Mouse (Mus musculus): ENCODE measurements around the gene Tnrc6a. TPM values are rescaled to one million over a fixed set of nuclear protein-coding genes. Genes with fewer than 3 reads are reported as not detected.

Tnrc6a gene
- total RNA-seq (2012; rRNA removed) (15.3 and 18.1 TPM in 2 replicates), polyA plus RNA-seq (2012; ENCODE audit: insufficient read depth in 1 of 2, insufficient read length in 2 of 2, low read depth in 1 of 2, low replicate concordance in 2 of 2, missing spikeins in 1 of 2) (10 to 100 TPM in 1 of 2 experiments, not detected in 1; 34.5 TPM)

DNA sequence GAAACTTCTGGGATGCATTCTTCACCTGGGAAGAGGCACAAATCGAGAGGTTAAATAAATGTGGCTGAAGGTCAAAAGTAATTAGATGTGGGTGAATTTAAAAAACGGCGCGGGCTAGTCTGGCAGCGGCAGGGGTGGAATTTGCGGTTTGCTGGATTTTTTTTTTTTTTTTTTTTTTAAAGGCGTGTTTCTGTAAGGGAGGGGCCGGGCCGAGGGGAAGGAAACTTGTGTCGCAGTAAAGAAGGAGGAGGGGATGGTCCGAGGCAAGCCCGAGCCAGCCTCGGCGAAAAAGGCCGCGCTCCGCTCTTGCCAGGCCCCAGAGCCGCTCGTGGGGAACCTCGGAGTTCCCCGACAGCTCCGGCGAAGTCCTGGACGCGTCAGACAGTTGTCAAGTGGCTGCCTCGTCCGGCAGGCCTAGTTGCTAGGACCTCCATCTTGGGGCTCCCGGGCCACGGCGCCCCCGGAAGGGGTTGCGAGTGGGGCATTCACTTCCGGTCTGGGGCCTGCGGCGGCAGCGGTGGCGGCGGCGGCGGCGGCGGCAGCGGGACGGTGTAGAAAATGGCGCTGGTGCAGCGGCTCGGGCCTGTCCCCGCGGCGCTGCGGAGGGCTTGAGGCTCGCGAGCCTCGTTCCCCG lies at the start of gene Tnrc6a:
TSS of gene Tnrc6a (plus strand) at position 221 of the 634 bp plus-strand sequence.
- DNase-seq (ENCODE audit: low read depth, low spot score), result peak; percentile 94
- Histone ChIP-seq H3K4me1 (ENCODE audit: control insufficient read depth in 1 of 2, insufficient read depth in 2 of 2, low read length in 2 of 2) (peaks cover 0 to 11% of the 10 kb centered on the region in 2 experiments; a peak in 2 of 4 replicates), H3K9ac (ENCODE audit: control insufficient read depth, low read depth, low read length, poor library complexity, severe bottlenecking) (peak within 1 kb of the TSS; percentile 93)
- no peak for TF ChIP-seq GATA1 (IDR thresholded peaks at IDR 0.05; ENCODE audit: low read depth, low read length)
- TF ChIP-seq RCOR1 (IDR thresholded peaks at IDR 0.05; ENCODE audit: low read depth, low read length), result no peak
- TF ChIP-seq CHD1 (IDR thresholded peaks at IDR 0.05; ENCODE audit: low read depth, low read length), result no peak
- TF ChIP-seq JUND (IDR thresholded peaks at IDR 0.05; ENCODE audit: low read depth, low read length), result no peak; the same call in 1 of the 2 replicates
- peak; percentile 86 for TF ChIP-seq NELFE (IDR thresholded peaks at IDR 0.05; ENCODE audit: low read depth, low read length)
- no peak for TF ChIP-seq SMC3 (IDR thresholded peaks at IDR 0.05; ENCODE audit: low read depth, low read length)
- TF ChIP-seq SIN3A (IDR thresholded peaks at IDR 0.05; ENCODE audit: low read length), result peak; percentile 81
- TF ChIP-seq HCFC1 (IDR thresholded peaks at IDR 0.05; ENCODE audit: low read depth, low read length), result peak; percentile 92
- TF ChIP-seq E2F4 (IDR thresholded peaks at IDR 0.05; ENCODE audit: borderline replicate concordance, low read depth, low read length), result peak; percentile 81
- no peak for TF ChIP-seq POLR2AphosphoS5 (IDR thresholded peaks at IDR 0.05; ENCODE audit: borderline replicate concordance, low read depth, low read length)
- no peak for TF ChIP-seq RAD21 (IDR thresholded peaks at IDR 0.05; ENCODE audit: low read depth, low read length)
- TF ChIP-seq TCF12 (IDR thresholded peaks at IDR 0.05; ENCODE audit: low read depth, low read length), result peak; percentile 67
- TF ChIP-seq MXI1 (IDR thresholded peaks at IDR 0.05; ENCODE audit: low read depth, low read length), result peak; percentile 76
- TF ChIP-seq MYB (IDR thresholded peaks at IDR 0.05; ENCODE audit: low read depth, low read length), result no peak
- TF ChIP-seq BHLHE40 (IDR thresholded peaks at IDR 0.05; ENCODE audit: borderline replicate concordance, low read depth, low read length), result no peak
- no peak for TF ChIP-seq NRF1 (IDR thresholded peaks at IDR 0.05; ENCODE audit: insufficient read depth, low read depth, low read length, poor library complexity, severe bottlenecking)
- TF ChIP-seq MAFK (IDR thresholded peaks at IDR 0.05; ENCODE audit: borderline replicate concordance, low read depth, low read length), result no peak
- no peak; a peak in 1 of 4 replicates for TF ChIP-seq EP300 (IDR thresholded peaks at IDR 0.05; ENCODE audit: low read depth in 1 of 2, low read length in 2 of 2)
- no peak; the same call in 1 of the 2 replicates for TF ChIP-seq GABPA (IDR thresholded peaks at IDR 0.05; ENCODE audit: low read depth, low read length)
- no peak for TF ChIP-seq CTCF (IDR thresholded peaks at IDR 0.05 in 2 of 3, conservative IDR thresholded peaks at IDR 0.05 in 1 of 3; ENCODE audit: control insufficient read depth in 1 of 3, insufficient read depth in 1 of 3, low read depth in 2 of 3, low read length in 3 of 3, poor library complexity in 1 of 3, severe bottlenecking in 1 of 3)
- TF ChIP-seq KAT2A (conservative IDR thresholded peaks at IDR 0.05; ENCODE audit: low read depth, low read length), result peak; percentile 78; the same call in 1 of the 2 replicates
- peak; percentile 67 for TF ChIP-seq POLR2AphosphoS2 (IDR thresholded peaks at IDR 0.05; ENCODE audit: low read length)
- TF ChIP-seq ZNF384 (IDR thresholded peaks at IDR 0.05; ENCODE audit: low read depth, low read length), result peak; percentile 99
- peak; percentile 45; the same call in 1 of the 2 replicates for TF ChIP-seq MYC (IDR thresholded peaks at IDR 0.05; ENCODE audit: low read depth, low read length)
- TF ChIP-seq TAL1 (IDR thresholded peaks at IDR 0.05; ENCODE audit: low read length), result no peak
- TF ChIP-seq ZC3H11A (IDR thresholded peaks at IDR 0.05; ENCODE audit: low read depth, low read length), result no peak
- TF ChIP-seq USF1 (IDR thresholded peaks at IDR 0.05; ENCODE audit: low read depth, low read length), result no peak
- TF ChIP-seq ZMIZ1 (IDR thresholded peaks at IDR 0.05; ENCODE audit: low read depth, low read length), result no peak
- TF ChIP-seq MEF2A (IDR thresholded peaks at IDR 0.05; ENCODE audit: extremely low read depth, insufficient replicate concordance, low read depth, low read length, poor library complexity, severe bottlenecking), result no peak
- TF ChIP-seq MAZ (IDR thresholded peaks at IDR 0.05; ENCODE audit: low read depth, low read length), result peak; percentile 97
- peak; percentile 45; the same call in 1 of the 2 replicates for TF ChIP-seq ETS1 (IDR thresholded peaks at IDR 0.05; ENCODE audit: low read depth, low read length)
- no peak; the same call in 1 of the 2 replicates for TF ChIP-seq TBP (IDR thresholded peaks at IDR 0.05; ENCODE audit: low read depth, low read length)
- TF ChIP-seq USF2 (IDR thresholded peaks at IDR 0.05; ENCODE audit: borderline replicate concordance in 1 of 2, insufficient read depth in 1 of 2, low read depth in 1 of 2, low read length in 2 of 2), result no peak
- TF ChIP-seq ELF1 (IDR thresholded peaks at IDR 0.05; ENCODE audit: low read depth, low read length), result peak; percentile 48
- TF ChIP-seq CHD2 (IDR thresholded peaks at IDR 0.05; ENCODE audit: low read length), result peak; percentile 35; the same call in 1 of the 2 replicates
- peak; percentile 44; the same call in 1 of the 2 replicates for TF ChIP-seq MAX (IDR thresholded peaks at IDR 0.05; ENCODE audit: low read length)

More for the DNA sequence above, at the start of gene Tnrc6a:
- peaks cover 30% of the 10 kb centered on the region for H3K79me2 ChIP-seq (ENCODE audit: control insufficient read depth, insufficient read depth, low read length, poor library complexity)
- H3K4me3 ChIP-seq (ENCODE audit: control insufficient read depth in 1 of 2, insufficient read depth in 1 of 2, low read depth in 2 of 2, low read length in 2 of 2), result peak within 1 kb of the TSS; percentile 82 to 93
- peak within 1 kb of the TSS; percentile 91 for H3K27ac ChIP-seq (ENCODE audit: control insufficient read depth, low read depth, low read length)
- H3K27me3 ChIP-seq (ENCODE audit: control insufficient read depth in 1 of 2, insufficient read depth in 2 of 2, low read length in 2 of 2), result no peaks in the 10 kb centered on the region
- H3K36me3 ChIP-seq (ENCODE audit: control insufficient read depth in 1 of 2, insufficient read depth in 2 of 2, low read length in 2 of 2), result peaks cover 8 to 27% of the 10 kb centered on the region in 2 experiments; a peak in 3 of 4 replicates
- no peaks in the 10 kb centered on the region for H3K9me3 ChIP-seq (replicated peaks; ENCODE audit: insufficient read depth, low read length)

Measured in MEL (cell line).